Mouse (Mus musculus) thymus, adult 2 months (tissue): ENCODE results near the gene Rraga.

Experiments used
- CTCF ChIP-seq: fragments of 200-500 bp; IDR thresholded peaks from 2 replicates; pipeline ENCODE4 v1.5.1; 2012; ENCODE audit warnings: mild to moderate bottlenecking, control low read depth, low read length, moderate library complexity, borderline replicate concordance; ENCODE audit not compliant: control insufficient read depth, poor library complexity, insufficient read depth; ENCODE audit errors: extremely low read depth
- POLR2A ChIP-seq: fragments of 200-500 bp; IDR thresholded peaks from 2 replicates; pipeline ENCODE4 v1.6.1; 2012; ENCODE audit warnings: mild to moderate bottlenecking, low read length, control low read depth, moderate library complexity; ENCODE audit not compliant: control insufficient read depth, poor library complexity, insufficient read depth; ENCODE audit errors: extremely low read depth

DNA sequence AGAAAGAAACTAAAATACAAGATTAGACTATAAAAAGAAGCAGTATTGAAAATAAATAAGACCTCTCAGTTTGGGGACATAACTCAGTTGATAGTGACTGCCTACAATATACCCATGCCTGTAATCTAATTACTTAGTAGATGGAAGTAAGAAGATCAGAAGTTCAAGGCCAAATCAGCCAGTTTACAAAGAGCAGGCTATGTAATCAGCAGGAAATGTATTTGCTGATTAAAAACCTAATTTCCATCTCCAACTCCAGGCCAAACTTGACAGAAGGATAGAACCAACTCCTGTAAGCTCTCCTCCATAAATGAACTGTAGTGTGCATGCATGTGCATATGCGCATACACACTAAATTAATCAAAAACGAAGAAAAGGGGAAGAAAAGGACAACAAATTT lies 15.8 kb downstream of the Rraga start:
- no peak for TF ChIP-seq CTCF
- no peak for TF ChIP-seq POLR2A
